Comparison of ENCODE assay signal across 20 mouse cellular contexts in genomic region chr10:3596697-3597096, GRCm38 (mm10). TPM values are rescaled to one million over a fixed set of nuclear protein-coding genes. Genes with fewer than 3 reads are reported as not detected.
A peak's percentile ranks its signal among the peaks of the same experiment; 100 is the strongest.
DNase-seq lines count a peak whose midpoint lies in the region; ATAC-seq and TF ChIP-seq lines count a peak whose summit lies in the region.
"Had no signal": no experiment of that assay in that cellular context is flagged by ENCODE, and none has a peak within 500 bp of the region (broad histone marks: within the 10 kb centered on the region; RNA-seq: fewer than 3 reads in every experiment).

No protein-coding gene starts in this region.

- H3ac ChIP-seq in C2C12 (ENCODE audit: control insufficient read depth, insufficient read length, low read depth): no peak overlapping the region

- H3K79me3 ChIP-seq in C2C12 (ENCODE audit: low read depth): no peaks in the 10 kb centered on the region

- intact Hi-C loops in heart, postnatal 25 days (cut with DNase I): no loop called here

- H3K36me3 ChIP-seq in C2C12 (ENCODE audit: control insufficient read depth, insufficient read depth): no peaks in the 10 kb centered on the region
- H3K36me3 ChIP-seq: forebrain, embryonic 15.5 days; heart, embryonic 13.5 days; hindbrain, embryonic 12.5 days; intestine, embryonic 15.5 days; kidney, embryonic 15.5 days had no signal

- DNase-seq in heart, adult 18-20 months: peak; percentile 19 to 68
- no peak for DNase-seq in heart, postnatal 25 days (ENCODE audit: low spot score)
- DNase-seq in embryo, embryonic 9.5 days (ENCODE audit: extremely low spot score): peak; percentile 19
- peak; percentile 34 for DNase-seq in heart, postnatal 4 days
- no peak for DNase-seq in cerebellum, postnatal 4 days (ENCODE audit: low spot score in 2 of 2)
- DNase-seq: adrenal gland, postnatal 14 days; cerebellum, adult 8-10 months; gastrocnemius, adult 2 months; lung, adult 2 months; thymus, postnatal 14 days had no signal

- ATAC-seq in frontal cortex, adult (ENCODE audit: low TSS enrichment): no peak
- ATAC-seq in cerebellum, adult (ENCODE audit: insufficient number of reproducible peaks, low FRiP score, low TSS enrichment): no peak
- ATAC-seq: forebrain, embryonic 15.5 days; intestine, embryonic 15.5 days had no signal

- H3K4me3 ChIP-seq in C2C12 (ENCODE audit: insufficient read depth, poor library complexity, severe bottlenecking): no peak overlapping the region
- H3K4me3 ChIP-seq: forebrain, embryonic 15.5 days; gastrocnemius, adult 2 months; heart, embryonic 13.5 days; hindbrain, embryonic 12.5 days; intestine, embryonic 15.5 days; kidney, embryonic 15.5 days had no signal

- H3K79me2 ChIP-seq in C2C12 (ENCODE audit: control insufficient read depth, insufficient read depth): no peaks in the 10 kb centered on the region

- no peak for TF ChIP-seq CTCF in C2C12 (IDR thresholded peaks at IDR 0.05; ENCODE audit: control insufficient read depth, insufficient read depth, insufficient read length)

- H3K27me3 ChIP-seq in C2C12 (ENCODE audit: control insufficient read depth, insufficient read depth, insufficient read length): no peaks in the 10 kb centered on the region
- H3K27me3 ChIP-seq: CH12.LX; forebrain, embryonic 15.5 days; heart, embryonic 13.5 days; hindbrain, embryonic 12.5 days; intestine, embryonic 15.5 days; kidney, embryonic 15.5 days had no signal

TF ChIP-seq in C2C12, 6 proteins besides CTCF, POLR2A, EP300 and RAD21:
- TF ChIP-seq MYOD1 (IDR thresholded peaks at IDR 0.05; ENCODE audit: control insufficient read depth, insufficient read length, low read depth): peak; percentile 94
- TF ChIP-seq MYOG (IDR thresholded peaks at IDR 0.05; ENCODE audit: control insufficient read depth, extremely low read depth, insufficient read length): no peak
- TF ChIP-seq CEBPB (IDR thresholded peaks at IDR 0.05; ENCODE audit: low read depth): no peak
- no peak for TF ChIP-seq MAX (IDR thresholded peaks at IDR 0.05)
- no peak for TF ChIP-seq FOSL1 (IDR thresholded peaks at IDR 0.05; ENCODE audit: insufficient read depth, low read length, poor library complexity, severe bottlenecking)
- TF ChIP-seq USF1 (IDR thresholded peaks at IDR 0.05; ENCODE audit: low read depth): no peak

RNA-seq across cellular contexts. Expression of gene Iyd, which starts 56.7 kb away (rescaled TPM):
- total RNA-seq in heart, adult 18-20 months (2021): not detected
- under 1 TPM in 1 of 2 experiments, not detected in 1; 0.36 TPM for total RNA-seq in heart, postnatal 25 days (2021)
- polyA plus RNA-seq in C2C12 (2012; fragmentation: generic; extraction: Trizol): not detected
- total RNA-seq in heart, postnatal 4 days (2021): under 1 TPM; 0.29 to 0.38 TPM
- total RNA-seq: CH12.LX; gastrocnemius, adult 2 months; neutrophil, adult 5-6 weeks had no signal
- polyA plus RNA-seq: hindbrain, embryonic 12.5 days had no signal

Comparison
In these comparisons a context has a peak if more than half of its experiments do, and no peak if none do; other contexts are left out.
1. DNase-seq: peak in heart, adult 18-20 months (2 of 2), embryo, embryonic 9.5 days (single experiment) and heart, postnatal 4 days (single experiment); none in heart, postnatal 25 days (single experiment) and cerebellum, postnatal 4 days (0 of 2).